22 mouse cellular contexts compared by ENCODE assay signal in the genomic region with DNA sequence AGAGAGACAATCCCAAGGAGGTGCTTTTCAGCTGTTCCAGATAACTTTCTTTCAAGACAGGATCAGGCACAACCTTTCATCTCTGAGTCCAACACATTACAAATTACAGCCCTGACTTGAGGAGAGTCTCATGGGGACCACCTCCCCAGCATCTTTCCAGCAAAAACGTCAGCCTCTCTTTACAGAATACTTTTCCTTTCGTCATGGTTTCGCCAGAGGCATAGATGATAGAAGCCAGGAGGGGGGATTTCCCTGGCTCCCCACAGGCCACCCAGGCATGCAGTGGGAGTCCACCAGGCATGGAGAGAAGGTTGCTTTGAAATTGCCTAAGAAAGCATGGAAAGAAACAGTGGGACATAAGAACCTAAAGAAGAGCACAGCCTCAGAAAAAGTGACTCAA. TPM values are rescaled to one million over a fixed set of nuclear protein-coding genes. Genes with fewer than 3 reads are reported as not detected.
"Had no signal": no experiment of that assay in that cellular context is flagged by ENCODE, and none has a peak within 500 bp of the region (broad histone marks: within the 10 kb centered on the region; RNA-seq: fewer than 3 reads in every experiment).

No protein-coding gene starts in this region.

- H3K27me3 ChIP-seq: megakaryocyte, embryonic 14.5 days; midbrain, embryonic 12.5 days; neural tube, embryonic 13.5 days; neural tube, embryonic 15.5 days had no signal

- H3K4me3 ChIP-seq: megakaryocyte, embryonic 14.5 days; midbrain, embryonic 10.5 days; midbrain, embryonic 12.5 days; myocyte; neural tube, embryonic 13.5 days; neural tube, embryonic 15.5 days had no signal

- H3K4me2 ChIP-seq: lung, embryonic 14.5 days; midbrain, embryonic 12.5 days; neural tube, embryonic 13.5 days; neural tube, embryonic 15.5 days had no signal

- H3K9me3 ChIP-seq: megakaryocyte, embryonic 14.5 days; midbrain, embryonic 10.5 days; midbrain, embryonic 12.5 days; neural tube, embryonic 13.5 days; neural tube, embryonic 15.5 days had no signal

- H3K27ac ChIP-seq: macrophage; midbrain, embryonic 10.5 days; midbrain, embryonic 12.5 days; neural tube, embryonic 13.5 days; neural tube, embryonic 15.5 days had no signal

- DNase-seq: lung, adult 18-20 months; lung, embryonic 14.5 days; lung, postnatal 14 days; lung, postnatal 36 days; midbrain, embryonic 14.5 days; retina, postnatal 1 day; right cerebral cortex, adult 18-20 months; right cerebral cortex, postnatal 25 days; right cerebral cortex, postnatal 4 days; spleen, adult 18-20 months; thymus, adult 18-20 months; thymus, postnatal 14 days; thymus, postnatal 36 days had no signal

- ATAC-seq: midbrain, embryonic 16.5 days had no signal

- H3K9ac ChIP-seq: lung, embryonic 14.5 days; midbrain, embryonic 12.5 days; neural tube, embryonic 13.5 days; neural tube, embryonic 15.5 days had no signal

- H3K36me3 ChIP-seq: midbrain, embryonic 10.5 days; midbrain, embryonic 12.5 days; neural tube, embryonic 13.5 days; neural tube, embryonic 15.5 days had no signal

- H3K4me1 ChIP-seq: megakaryocyte, embryonic 14.5 days; midbrain, embryonic 10.5 days; midbrain, embryonic 12.5 days; neural tube, embryonic 13.5 days; neural tube, embryonic 15.5 days had no signal

RNA-seq across cellular contexts. Expression of a gene that starts 37.4 kb away (rescaled TPM):
- total RNA-seq: megakaryocyte progenitor cell, adult 5-6 weeks had no signal
